Mouse (Mus musculus) bone marrow macrophage, adult 2 months (primary cell): ENCODE measurements around the gene Mrps23. TPM values are rescaled to one million over a fixed set of nuclear protein-coding genes. Genes with fewer than 3 reads are reported as not detected.

ENCODE experiments used
- H3K27ac ChIP-seq: 2 replicates; pipeline ENCODE4 v1.5.1; 2012; ENCODE audit warnings: low read depth, low read length; ENCODE audit not compliant: insufficient read depth
- H3K4me1 ChIP-seq: 2 replicates; pipeline ENCODE4 v1.6.1; 2012; ENCODE audit warnings: low read length; ENCODE audit not compliant: control insufficient read depth, insufficient read depth
- H3K4me3 ChIP-seq: 2 replicates; pipeline ENCODE4 v1.5.1; 2012; ENCODE audit warnings: mild to moderate bottlenecking, low read length, moderate library complexity; ENCODE audit not compliant: insufficient read depth
- CTCF ChIP-seq: IDR thresholded peaks from 2 replicates; pipeline ENCODE4 v1.5.1; 2012; ENCODE audit warnings: low read depth, mild to moderate bottlenecking, low read length, moderate library complexity
- POLR2A ChIP-seq: IDR thresholded peaks from 2 replicates; pipeline ENCODE4 v1.6.1; 2012; ENCODE audit warnings: mild to moderate bottlenecking, low read depth, low read length, borderline replicate concordance
- polyA plus RNA-seq: library from polyadenylated mRNA; stranded (reverse); fragments of >200 nt; gene quantifications from 2 replicates; pipeline ENCODE4 v1.2.4, GENCODE M21; 2012; ENCODE audit not compliant: missing spikeins, insufficient read depth, insufficient read length

The Mrps23 gene
- polyA plus RNA-seq, 1 experiment, result 60.4 TPM

- no peak overlapping the region for H3K4me3 ChIP-seq
- peaks cover 7% of the 10 kb centered on the region for H3K4me1 ChIP-seq
- no peak overlapping the region for H3K27ac ChIP-seq
- TF ChIP-seq POLR2A, result no peak
- no peak for TF ChIP-seq CTCF
Observed at GRCm38 (mm10) chr11:88253514-88254167, 49.5 kb downstream of the Mrps23 start.

GRCm38 (mm10) chr11:88257700-88258099 is 53.5 kb downstream of the Mrps23 start:
- no peak for TF ChIP-seq CTCF
- no peak for TF ChIP-seq POLR2A
- Histone ChIP-seq H3K4me1 (peaks cover 2% of the 10 kb centered on the region), H3K27ac (no peak overlapping the region), H3K4me3 (no peak overlapping the region)

- H3K4me1 ChIP-seq, result no peaks in the 10 kb centered on the region
- TF ChIP-seq POLR2A (no peak), CTCF (peak; percentile 27; the same call in 1 of the 2 replicates)
- H3K27ac ChIP-seq, result no peak overlapping the region
- no peak overlapping the region for H3K4me3 ChIP-seq
Observed at GRCm38 (mm10) chr11:88258212-88258611, 54.0 kb downstream of the Mrps23 start.

GRCm38 (mm10) chr11:88260463-88260862 is 56.3 kb downstream of the Mrps23 start:
- Histone ChIP-seq H3K4me1 (no peaks in the 10 kb centered on the region), H3K27ac (no peak overlapping the region), H3K4me3 (no peak overlapping the region)
- TF ChIP-seq CTCF (no peak), POLR2A (no peak)

Other genes with a start within 250 kb of the Mrps23 start
- gene Dynll2, start 216.9 kb upstream of the Mrps23 start, polyA plus RNA-seq, result 62.6 and 64.9 TPM in 2 replicates
- 142 and 144 TPM in 2 replicates for gene Srsf1, start 157.0 kb upstream of the Mrps23 start, polyA plus RNA-seq
- gene Vezf1, start 136.1 kb upstream of the Mrps23 start, polyA plus RNA-seq, result 25.1 and 29.7 TPM in 2 replicates
- 9.7 and 13.1 TPM in 2 replicates for gene Cuedc1, start 106.3 kb upstream of the Mrps23 start, polyA plus RNA-seq
- not detected in 2 replicates for gene Ccdc182, start 89.7 kb downstream of the Mrps23 start, polyA plus RNA-seq